Mouse (Mus musculus) embryonic facial prominence, embryonic 14.5 days (tissue): ENCODE results near the gene Gm21970. TPM values are rescaled to one million over a fixed set of nuclear protein-coding genes. Genes with fewer than 3 reads are reported as not detected.

Experiments used
- ATAC-seq: fragments of 200-750 bp; cut with Nextera tagmentation; 2 replicates; pipeline ENCODE4 v1.8.0; 2017; ENCODE audit warnings: low read depth, moderate number of reproducible peaks, moderate TSS enrichment
- DNase-seq: peaks from one replicate; pipeline ENCODE4 v3.0.0-alpha.2; 2015; ENCODE audit warnings: low spot score
- H3K27ac ChIP-seq: fragments of 300-500 bp; sonication (generic); replicated peaks from 2 replicates; pipeline ENCODE4 v1.5.1; 2014; ENCODE audit warnings: low read depth, mild to moderate bottlenecking, low read length, moderate library complexity
- H3K27me3 ChIP-seq: fragments of 300-500 bp; sonication (generic); replicated peaks from 2 replicates; pipeline ENCODE4 v1.6.1; 2014; ENCODE audit warnings: low read length; ENCODE audit not compliant: control insufficient read depth, insufficient read depth
- H3K36me3 ChIP-seq: fragments of 300-500 bp; sonication (generic); 2 replicates; pipeline ENCODE4 v1.6.1; 2014; ENCODE audit warnings: low read length, mixed read lengths; ENCODE audit not compliant: control insufficient read depth, insufficient read depth
- H3K4me1 ChIP-seq: fragments of 300-500 bp; sonication (generic); 2 replicates; pipeline ENCODE4 v1.6.1; 2014; ENCODE audit warnings: antibody characterized with exemption, low read length; ENCODE audit not compliant: control insufficient read depth, insufficient read depth
- H3K4me2 ChIP-seq: fragments of 300-500 bp; sonication (generic); 2 replicates; pipeline ENCODE4 v1.6.1; 2014; ENCODE audit warnings: low read depth, mild to moderate bottlenecking, low read length, moderate library complexity, mixed read lengths
- H3K4me3 ChIP-seq: fragments of 300-500 bp; sonication (generic); 2 replicates; pipeline ENCODE4 v1.5.1; 2014; ENCODE audit warnings: low read depth, mild to moderate bottlenecking, low read length
- H3K9ac ChIP-seq: fragments of 300-500 bp; sonication (generic); 2 replicates; pipeline ENCODE4 v1.6.1; 2014; ENCODE audit warnings: low read depth, mild to moderate bottlenecking, low read length, moderate library complexity, mixed read lengths
- H3K9me3 ChIP-seq: fragments of 300-500 bp; sonication (generic); 2 replicates; pipeline ENCODE4 v1.6.1; 2016; ENCODE audit warnings: low read length; ENCODE audit not compliant: control insufficient read depth
- WGBS: fragments of 180-500 bp; shearing (Covaris S2); extraction: QIAGEN DNeasy Blood & Tissue Kit; methylation state at CpG from one replicate; pipeline ENCODE4 v1.1.7; 2014; 5-methylcytosine and 5-hydroxymethylcytosine counted together
- polyA plus RNA-seq: library from polyadenylated mRNA; unstranded; fragments of >200 nt; fragmentation: Nextera tagmentation; extraction: Ambion mirVana; gene quantifications from 2 replicates; pipeline ENCODE4 v1.2.1, GENCODE M21; 2014

The Gm21970 gene
- polyA plus RNA-seq, 1 experiment from 2014 or later = not detected

GRCm38 (mm10) chr16:91401569-91402165 lies 10.1 kb downstream of the Gm21970 start:
- peaks cover 36% of the 10 kb centered on the region for H3K36me3 ChIP-seq
- ATAC-seq = no peak
- peak; percentile 66 for DNase-seq
- no peak overlapping the region for H3K4me3 ChIP-seq
- peaks cover 11% of the 10 kb centered on the region for H3K4me1 ChIP-seq
- 55% methylated on average over 6 of the region's 6 CpGs for WGBS
- H3K9ac ChIP-seq = no peak overlapping the region
- H3K27me3 ChIP-seq = no peaks in the 10 kb centered on the region
- no peaks in the 10 kb centered on the region for H3K9me3 ChIP-seq
- H3K4me2 ChIP-seq = no peak overlapping the region
- H3K27ac ChIP-seq = peak overlapping the region; percentile 53; the same call in 1 of the 2 replicates

- no peaks in the 10 kb centered on the region for H3K27me3 ChIP-seq
- H3K9ac ChIP-seq = no peak overlapping the region
Measured at GRCm38 (mm10) chr16:91403784-91404183, 12.3 kb downstream of the Gm21970 start.

GRCm38 (mm10) chr16:91404187-91404586 lies 12.7 kb downstream of the Gm21970 start:
- WGBS = 93% methylated on average over 8 of the region's 8 CpGs
- no peak overlapping the region for H3K4me2 ChIP-seq
- H3K27ac ChIP-seq = no peak overlapping the region
- peaks cover 16% of the 10 kb centered on the region for H3K4me1 ChIP-seq
- no peaks in the 10 kb centered on the region for H3K27me3 ChIP-seq
- DNase-seq (no peak), ATAC-seq (no peak)
- no peak overlapping the region for H3K4me3 ChIP-seq
- H3K36me3 ChIP-seq = peaks cover 25% of the 10 kb centered on the region
- no peaks in the 10 kb centered on the region for H3K9me3 ChIP-seq
- no peak overlapping the region for H3K9ac ChIP-seq

More at GRCm38 (mm10) chr16:91403784-91404183, 12.3 kb downstream of the Gm21970 start:
- DNase-seq = no peak
- Histone ChIP-seq H3K9me3 (no peaks in the 10 kb centered on the region), H3K4me2 (no peak overlapping the region), H3K36me3 (peaks cover 25% of the 10 kb centered on the region), H3K4me1 (peaks cover 16% of the 10 kb centered on the region), H3K4me3 (no peak overlapping the region), H3K27ac (no peak overlapping the region)
- no peak for ATAC-seq
- 78% methylated on average over 9 of the region's 9 CpGs for WGBS

GRCm38 (mm10) chr16:91404828-91405577 lies 13.5 kb downstream of the Gm21970 start:
- no peak overlapping the region for H3K9ac ChIP-seq
- H3K4me2 ChIP-seq = peak overlapping the region; percentile 76; the same call in 1 of the 2 replicates
- peak overlapping the region; percentile 34; the same call in 1 of the 2 replicates for H3K27ac ChIP-seq
- ATAC-seq = no peak
- 71% methylated on average over 10 of the region's 10 CpGs for WGBS
- H3K9me3 ChIP-seq = no peaks in the 10 kb centered on the region
- H3K4me1 ChIP-seq = peaks cover 16% of the 10 kb centered on the region
- no peak overlapping the region for H3K4me3 ChIP-seq
- no peak for DNase-seq
- H3K27me3 ChIP-seq = no peaks in the 10 kb centered on the region
- peaks cover 20% of the 10 kb centered on the region for H3K36me3 ChIP-seq

- peak within 1 kb of the TSS; percentile 82 for H3K27ac ChIP-seq
- H3K27me3 ChIP-seq = no peaks in the 10 kb centered on the region
- H3K4me1 ChIP-seq = peaks cover 16% of the 10 kb centered on the region
- H3K4me2 ChIP-seq = peak within 1 kb of the TSS; percentile 76
- H3K4me3 ChIP-seq = peak within 1 kb of the TSS; percentile 72
- WGBS = 10% methylated on average over 18 of the region's 51 CpGs
- peak; percentile 89 for ATAC-seq
- peak within 1 kb of the TSS; percentile 87 for H3K9ac ChIP-seq
- H3K9me3 ChIP-seq = no peaks in the 10 kb centered on the region
- peaks cover 20% of the 10 kb centered on the region for H3K36me3 ChIP-seq
- DNase-seq = peak; percentile 81
Measured at GRCm38 (mm10) chr16:91405640-91406584, 14.4 kb downstream of the Gm21970 start, which contains the start of gene Il10rb. Gene Il10rb, plus strand, starts transcription at chr16:91406164.

GRCm38 (mm10) chr16:91406585-91407220 lies 15.2 kb downstream of the Gm21970 start:
- H3K27ac ChIP-seq = peak overlapping the region; percentile 82
- H3K9ac ChIP-seq = peak overlapping the region; percentile 87
- peaks cover 12% of the 10 kb centered on the region for H3K4me1 ChIP-seq
- H3K4me2 ChIP-seq = peak overlapping the region; percentile 76
- H3K9me3 ChIP-seq = no peaks in the 10 kb centered on the region
- H3K36me3 ChIP-seq = peaks cover 20% of the 10 kb centered on the region
- H3K27me3 ChIP-seq = no peaks in the 10 kb centered on the region
- ATAC-seq (peak; percentile 14), DNase-seq (peak; percentile 69)
- H3K4me3 ChIP-seq = peak overlapping the region; percentile 72
- 2% methylated on average over 6 of the region's 13 CpGs for WGBS

GRCm38 (mm10) chr16:91413102-91413844 lies 21.8 kb downstream of the Gm21970 start:
- WGBS = 60% methylated on average over 12 of the region's 12 CpGs
- H3K27ac ChIP-seq = no peak overlapping the region
- no peak overlapping the region for H3K4me3 ChIP-seq
- no peaks in the 10 kb centered on the region for H3K27me3 ChIP-seq
- H3K9me3 ChIP-seq = no peaks in the 10 kb centered on the region
- no peak overlapping the region for H3K9ac ChIP-seq
- no peak overlapping the region for H3K4me2 ChIP-seq
- no peaks in the 10 kb centered on the region for H3K4me1 ChIP-seq
- no peak for DNase-seq
- H3K36me3 ChIP-seq = peaks cover 23% of the 10 kb centered on the region; the same call in 1 of the 2 replicates
- ATAC-seq = no peak
